Mouse (Mus musculus) neural tube, embryonic 13.5 days (tissue): ENCODE data around the gene Cylc1. TPM values are rescaled to one million over a fixed set of nuclear protein-coding genes. Genes with fewer than 3 reads are reported as not detected.

ENCODE experiments used
- ATAC-seq: fragments of 200-750 bp; cut with Nextera tagmentation; 2 replicates; pipeline ENCODE4 v1.8.0; 2017; ENCODE audit warnings: low read depth, mild to moderate bottlenecking, moderate TSS enrichment, moderate library complexity
- H3K27ac ChIP-seq: fragments of 300-500 bp; sonication (generic); replicated peaks from 2 replicates; pipeline ENCODE4 v1.5.1; 2015; ENCODE audit warnings: moderate library complexity, mild to moderate bottlenecking, inconsistent platforms
- H3K27me3 ChIP-seq: fragments of 300-500 bp; sonication (generic); 2 replicates; pipeline ENCODE4 v1.6.1; 2015; ENCODE audit warnings: mild to moderate bottlenecking, inconsistent platforms
- H3K36me3 ChIP-seq: fragments of 300-500 bp; sonication (generic); 2 replicates; pipeline ENCODE4 v1.6.1; 2015; ENCODE audit warnings: mild to moderate bottlenecking, inconsistent platforms
- H3K4me1 ChIP-seq: fragments of 300-500 bp; sonication (generic); replicated peaks from 2 replicates; pipeline ENCODE4 v1.6.1; 2015; ENCODE audit warnings: inconsistent platforms
- H3K4me2 ChIP-seq: fragments of 300-500 bp; sonication (generic); 2 replicates; pipeline ENCODE4 v1.6.1; 2015; ENCODE audit warnings: inconsistent platforms, mild to moderate bottlenecking, moderate library complexity
- H3K4me3 ChIP-seq: fragments of 300-500 bp; sonication (generic); 2 replicates; pipeline ENCODE4 v1.5.1; 2015; ENCODE audit warnings: mild to moderate bottlenecking, inconsistent platforms
- H3K9ac ChIP-seq: fragments of 300-500 bp; sonication (generic); 2 replicates; pipeline ENCODE4 v1.6.1; 2015; ENCODE audit warnings: moderate library complexity, mild to moderate bottlenecking, inconsistent platforms
- H3K9me3 ChIP-seq: fragments of 300-500 bp; sonication (generic); 2 replicates; pipeline ENCODE4 v1.6.1; 2016; ENCODE audit warnings: inconsistent platforms
- WGBS: fragments of 180-500 bp; shearing (Covaris S2); methylation state at CpG from one replicate; pipeline ENCODE4 v1.1.7; 2015; 5-methylcytosine and 5-hydroxymethylcytosine counted together
- polyA plus RNA-seq: library from polyadenylated mRNA; unstranded; fragments of >200 nt; fragmentation: Nextera tagmentation; extraction: Ambion mirVana; gene quantifications from 2 replicates; pipeline ENCODE4 v1.2.1, GENCODE M21; 2015

Gene Cylc1
- not detected in 2 replicates for polyA plus RNA-seq

DNA sequence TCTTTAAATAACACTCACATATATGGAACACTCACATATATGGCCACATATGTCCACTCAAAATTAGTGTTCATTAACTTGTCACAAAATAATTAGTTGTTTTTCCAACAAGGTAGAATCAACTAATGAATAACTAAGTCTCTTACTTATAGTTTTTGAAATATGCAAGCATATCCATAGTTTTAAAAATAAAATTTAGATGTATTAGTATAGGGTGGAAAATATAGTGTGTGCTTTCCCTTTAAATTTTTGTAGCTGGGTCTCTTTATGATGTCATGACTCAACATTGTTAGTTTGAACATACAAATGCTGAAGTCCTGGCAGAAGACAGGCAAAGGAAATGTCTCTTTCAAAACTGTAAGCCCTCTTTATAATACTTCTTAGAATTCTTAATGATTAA lies at the start of gene Cylc1:
TSS of gene Cylc1 (plus strand) at position 301 of the 400 bp plus-strand sequence.
- no peaks in the 10 kb centered on the region for H3K27me3 ChIP-seq

DNA sequence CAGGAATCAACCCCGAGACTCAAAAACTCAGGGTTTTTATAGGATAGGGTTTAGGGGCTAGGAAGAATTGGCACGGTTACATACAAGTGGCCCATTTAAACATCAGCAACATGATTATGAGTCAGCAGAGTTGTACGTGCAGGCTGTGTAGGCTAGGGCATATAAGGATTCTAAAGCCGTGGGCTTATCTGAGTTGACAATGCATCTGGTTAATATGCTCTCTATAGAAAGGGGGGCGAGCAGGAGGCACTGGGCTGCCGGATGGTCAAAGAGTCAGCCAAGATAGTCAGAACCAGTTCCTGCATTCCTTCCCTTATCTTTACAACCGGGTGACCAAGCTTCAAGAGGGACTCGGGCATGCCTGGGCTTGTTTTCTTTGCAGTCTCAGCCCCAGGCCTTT lies 31.5 kb upstream of the Cylc1 start:
- Histone ChIP-seq H3K36me3 (no peaks in the 10 kb centered on the region), H3K27ac (no peak overlapping the region), H3K27me3 (no peaks in the 10 kb centered on the region), H3K4me1 (no peaks in the 10 kb centered on the region), H3K9me3 (no peaks in the 10 kb centered on the region), H3K4me3 (no peak overlapping the region), H3K9ac (no peak overlapping the region), H3K4me2 (no peak overlapping the region)
- no peak for ATAC-seq
- WGBS, result 95% methylated on average over 8 of the region's 8 CpGs

More for the DNA sequence above, at the start of gene Cylc1:
- ATAC-seq, result no peak
- Histone ChIP-seq H3K4me1 (no peaks in the 10 kb centered on the region), H3K36me3 (no peaks in the 10 kb centered on the region), H3K9ac (no peak within 1 kb of the TSS), H3K27ac (no peak within 1 kb of the TSS), H3K9me3 (no peaks in the 10 kb centered on the region), H3K4me2 (no peak within 1 kb of the TSS), H3K4me3 (no peak within 1 kb of the TSS)

DNA sequence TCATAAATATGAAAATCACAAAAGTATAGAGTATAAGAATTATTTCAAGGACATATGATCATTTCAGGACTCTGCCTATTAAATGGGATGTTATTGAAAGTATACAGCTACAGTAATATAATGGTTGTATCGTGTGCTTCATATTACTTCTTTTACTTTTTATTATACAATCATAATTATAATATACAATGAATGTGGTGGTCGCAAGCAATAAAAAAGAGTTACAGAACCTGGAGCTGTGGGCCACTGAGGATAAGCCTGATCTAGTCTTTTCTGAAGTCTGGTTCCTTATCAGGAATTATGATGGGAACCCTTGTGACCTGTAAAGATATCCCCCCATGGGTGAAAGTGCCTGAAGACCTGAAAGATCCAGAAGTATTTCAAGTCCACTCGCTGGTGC lies 57.8 kb downstream of the Cylc1 start, which contains the start of gene Gm10112:
TSS of gene Gm10112 (plus strand) at position 301 of the 400 bp plus-strand sequence.
- no peaks in the 10 kb centered on the region for H3K4me1 ChIP-seq
- no peak within 1 kb of the TSS for H3K9ac ChIP-seq
- no peak for ATAC-seq
- WGBS, result 88% methylated on average over 3 of the region's 3 CpGs
- H3K4me3 ChIP-seq, result no peak within 1 kb of the TSS
- H3K36me3 ChIP-seq, result no peaks in the 10 kb centered on the region
- H3K4me2 ChIP-seq, result no peak within 1 kb of the TSS
- H3K9me3 ChIP-seq, result no peaks in the 10 kb centered on the region
- H3K27ac ChIP-seq, result no peak within 1 kb of the TSS
- H3K27me3 ChIP-seq, result no peaks in the 10 kb centered on the region

Other genes with a start within 250 kb of the Cylc1 start
- gene Gm10112, start 57.9 kb downstream of the Cylc1 start, polyA plus RNA-seq, result not detected in 2 replicates